Mouse (Mus musculus) myocyte (in vitro differentiated cells): ENCODE results near the gene Arhgef19. TPM values are rescaled to one million over a fixed set of nuclear protein-coding genes. Genes with fewer than 3 reads are reported as not detected.

ENCODE experiments used
- H3K27me3 ChIP-seq: one replicate; pipeline ENCODE4 v1.6.1; 2011; ENCODE audit not compliant: control insufficient read depth, insufficient read depth, insufficient read length
- H3K36me3 ChIP-seq: one replicate; pipeline ENCODE4 v1.6.1; 2011; ENCODE audit not compliant: control insufficient read depth, insufficient read depth
- H3K4me2 ChIP-seq: one replicate; pipeline ENCODE4 v1.6.1; 2011; ENCODE audit warnings: low read depth, control low read depth
- H3K4me3 ChIP-seq: one replicate; pipeline ENCODE4 v1.5.1; 2011; ENCODE audit warnings: mild to moderate bottlenecking, control low read depth, moderate library complexity
- H3K79me2 ChIP-seq: one replicate; pipeline ENCODE4 v1.6.1; 2011; ENCODE audit not compliant: control insufficient read depth, insufficient read depth
- H3ac ChIP-seq: one replicate; pipeline ENCODE4 v1.6.1; 2011; ENCODE audit not compliant: control insufficient read depth, insufficient read length
- CEBPB ChIP-seq: IDR thresholded peaks from 2 replicates; pipeline ENCODE4 v1.6.1; 2011; ENCODE audit warnings: mild to moderate bottlenecking, moderate library complexity; ENCODE audit not compliant: poor library complexity, insufficient read depth, severe bottlenecking
- E2F4 ChIP-seq: IDR thresholded peaks from one replicate; pipeline ENCODE4 v1.6.1; 2011; ENCODE audit warnings: mild to moderate bottlenecking, control low read depth, moderate library complexity; ENCODE audit not compliant: insufficient read depth
- MAX ChIP-seq: IDR thresholded peaks from one replicate; pipeline ENCODE4 v1.6.1; 2011; ENCODE audit warnings: low read depth, mild to moderate bottlenecking, control low read depth
- MYOD1 ChIP-seq, 3 experiments: IDR thresholded peaks; one replicate each; pipeline ENCODE4 v1.6.1; 2011; ENCODE audit warnings: control low read depth in 2 of 3, low read depth in 2 of 3, mild to moderate bottlenecking in 2 of 3, moderate library complexity in 1 of 3; ENCODE audit not compliant: insufficient read length in 2 of 3, control insufficient read depth in 1 of 3
- MYOG ChIP-seq, 3 experiments: IDR thresholded peaks; one replicate each; pipeline ENCODE4 v1.6.1; 2011; ENCODE audit warnings: control low read depth in 2 of 3, low read depth in 2 of 3, mild to moderate bottlenecking in 2 of 3; ENCODE audit not compliant: insufficient read length in 2 of 3, control insufficient read depth in 1 of 3, insufficient read depth in 1 of 3
- POLR2A ChIP-seq: IDR thresholded peaks from one replicate; pipeline ENCODE4 v1.6.1; 2011; ENCODE audit warnings: low read depth, mild to moderate bottlenecking, control low read depth, moderate library complexity; ENCODE audit not compliant: insufficient read length
- POLR2AphosphoS2 ChIP-seq: IDR thresholded peaks from one replicate; pipeline ENCODE4 v1.6.1; 2011; ENCODE audit warnings: low read depth, control low read depth; ENCODE audit not compliant: insufficient read length
- REST ChIP-seq: IDR thresholded peaks from one replicate; pipeline ENCODE4 v1.6.1; 2011; ENCODE audit warnings: mild to moderate bottlenecking, control low read depth, moderate library complexity; ENCODE audit not compliant: insufficient read depth, insufficient read length
- SRF ChIP-seq: IDR thresholded peaks from one replicate; pipeline ENCODE4 v1.6.1; 2011; ENCODE audit warnings: low read depth; ENCODE audit not compliant: control insufficient read depth, insufficient read length
- TCF12 ChIP-seq: IDR thresholded peaks from one replicate; pipeline ENCODE4 v1.6.1; 2011; ENCODE audit warnings: mild to moderate bottlenecking, control low read depth; ENCODE audit not compliant: poor library complexity, insufficient read depth, severe bottlenecking
- TCF3 ChIP-seq: IDR thresholded peaks from one replicate; pipeline ENCODE4 v1.6.1; 2011; ENCODE audit warnings: low read depth, control low read depth; ENCODE audit not compliant: insufficient read length
- USF1 ChIP-seq: IDR thresholded peaks from one replicate; pipeline ENCODE4 v1.6.1; 2011; ENCODE audit warnings: low read depth, mild to moderate bottlenecking, control low read depth, moderate library complexity
- polyA plus RNA-seq: library from polyadenylated mRNA; unstranded; fragments of >200 nt; fragmentation: generic; extraction: Trizol; gene quantifications from one replicate; pipeline ENCODE4 v1.2.1, GENCODE M21; 2012; ENCODE audit warnings: missing spikeins

Arhgef19 gene
- polyA plus RNA-seq, 1 experiment = 28.6 TPM

- H3K4me2 ChIP-seq = peak overlapping the region; percentile 64
- peak overlapping the region; percentile 4 for H3K4me3 ChIP-seq
- no peaks in the 10 kb centered on the region for H3K36me3 ChIP-seq
- no peaks in the 10 kb centered on the region for H3K27me3 ChIP-seq
- TF ChIP-seq POLR2AphosphoS2 (peak; percentile 80), MYOD1 (IDR thresholded peaks at IDR 0.05; ENCODE audit: control insufficient read depth in 1 of 3, insufficient read length in 2 of 3, low read depth in 2 of 3) (no peak)
- no peak overlapping the region for H3ac ChIP-seq
- no peaks in the 10 kb centered on the region for H3K79me2 ChIP-seq
These were observed 20.9 kb downstream of the Arhgef19 start for GRCm38 (mm10) chr4:141260007-141260723.

- Histone ChIP-seq H3K36me3 (no peaks in the 10 kb centered on the region), H3ac (no peak overlapping the region), H3K4me2 (no peak overlapping the region), H3K27me3 (no peaks in the 10 kb centered on the region), H3K4me3 (no peak overlapping the region), H3K79me2 (no peaks in the 10 kb centered on the region)
- TF ChIP-seq MYOD1 (IDR thresholded peaks at IDR 0.05; ENCODE audit: control insufficient read depth in 1 of 3, insufficient read length in 2 of 3, low read depth in 2 of 3) (peak in 2 of 3 experiments; percentile 50 to 56), USF1 (no peak)
These were observed 23.8 kb downstream of the Arhgef19 start for GRCm38 (mm10) chr4:141262906-141263637.

- TF ChIP-seq TCF3 (no peak), REST (no peak), POLR2A (no peak), MYOG (IDR thresholded peaks at IDR 0.05; ENCODE audit: control insufficient read depth in 1 of 3, insufficient read depth in 1 of 3, insufficient read length in 2 of 3, low read depth in 2 of 3) (no peak), TCF12 (no peak), CEBPB (no peak), MYOD1 (IDR thresholded peaks at IDR 0.05; ENCODE audit: control insufficient read depth in 1 of 3, insufficient read length in 2 of 3, low read depth in 2 of 3) (no peak), SRF (no peak), MAX (no peak), E2F4 (no peak), POLR2AphosphoS2 (no peak), USF1 (no peak)
- Histone ChIP-seq H3ac (no peak overlapping the region), H3K36me3 (no peaks in the 10 kb centered on the region), H3K79me2 (no peaks in the 10 kb centered on the region), H3K4me2 (no peak overlapping the region), H3K4me3 (no peak overlapping the region), H3K27me3 (no peaks in the 10 kb centered on the region)
These were observed 26.8 kb downstream of the Arhgef19 start for GRCm38 (mm10) chr4:141265979-141266637.

- no peaks in the 10 kb centered on the region for H3K27me3 ChIP-seq
- H3ac ChIP-seq = no peak overlapping the region
- no peak overlapping the region for H3K4me3 ChIP-seq
- no peak overlapping the region for H3K4me2 ChIP-seq
- H3K79me2 ChIP-seq = no peaks in the 10 kb centered on the region
- TF ChIP-seq SRF = no peak
- TF ChIP-seq E2F4 = no peak
- H3K36me3 ChIP-seq = no peaks in the 10 kb centered on the region
These were observed 28.0 kb downstream of the Arhgef19 start for GRCm38 (mm10) chr4:141267250-141267649.

GRCm38 (mm10) chr4:141267837-141268236 lies 28.5 kb downstream of the Arhgef19 start:
- H3K79me2 ChIP-seq = no peaks in the 10 kb centered on the region
- H3K36me3 ChIP-seq = no peaks in the 10 kb centered on the region
- H3K27me3 ChIP-seq = no peaks in the 10 kb centered on the region
- no peak overlapping the region for H3K4me2 ChIP-seq
- no peak overlapping the region for H3K4me3 ChIP-seq
- H3ac ChIP-seq = no peak overlapping the region
- no peak for TF ChIP-seq SRF
- TF ChIP-seq POLR2A = no peak
- TF ChIP-seq REST = no peak
- TF ChIP-seq MYOG (IDR thresholded peaks at IDR 0.05; ENCODE audit: control insufficient read depth in 1 of 3, insufficient read depth in 1 of 3, insufficient read length in 2 of 3, low read depth in 2 of 3) = no peak
- no peak for TF ChIP-seq CEBPB
- TF ChIP-seq USF1 = no peak
- no peak for TF ChIP-seq E2F4
